Comparison of ENCODE assay signal across 22 mouse cellular contexts in genomic region chr17:64674401-64674800, GRCm38 (mm10).
"Had no signal": no experiment of that assay in that cellular context is flagged by ENCODE, and none has a peak within 500 bp of the region (broad histone marks: within the 10 kb centered on the region; RNA-seq: fewer than 3 reads in every experiment).

No protein-coding gene starts in this region.

- H3K9me3 ChIP-seq: limb, embryonic 15.5 days; lung, embryonic 15.5 days; midbrain, embryonic 10.5 days; midbrain, embryonic 13.5 days; neural tube, embryonic 13.5 days; stomach, embryonic 15.5 days had no signal

- ATAC-seq: midbrain, embryonic 13.5 days; midbrain, embryonic 16.5 days had no signal

- H3K4me3 ChIP-seq: limb, embryonic 12.5 days; limb, embryonic 15.5 days; lung, embryonic 15.5 days; megakaryocyte, embryonic 14.5 days; midbrain, embryonic 10.5 days; midbrain, embryonic 13.5 days; myocyte; neural tube, embryonic 13.5 days; stomach, embryonic 15.5 days had no signal

- H3K4me2 ChIP-seq: limb, embryonic 12.5 days; limb, embryonic 15.5 days; lung, embryonic 15.5 days; midbrain, embryonic 13.5 days; neural tube, embryonic 13.5 days; stomach, embryonic 15.5 days had no signal

- H3K4me1 ChIP-seq: limb, embryonic 12.5 days; megakaryocyte, embryonic 14.5 days; midbrain, embryonic 10.5 days; stomach, embryonic 15.5 days had no signal

- H3K9ac ChIP-seq: limb, embryonic 12.5 days; limb, embryonic 15.5 days; liver, embryonic 14.5 days; lung, embryonic 15.5 days; midbrain, embryonic 13.5 days; neural tube, embryonic 13.5 days; stomach, embryonic 15.5 days had no signal

- DNase-seq: kidney, adult 9 months; kidney, postnatal 14 days; kidney, postnatal 4 days; left cerebral cortex, postnatal 4 days; lung, adult 18-20 months; lung, postnatal 10 days; lung, postnatal 36 days; retina, postnatal 1 day; right cerebral cortex, postnatal 25 days; spleen, adult 18-20 months; thymus, postnatal 36 days had no signal

- H3K27me3 ChIP-seq: limb, embryonic 12.5 days; limb, embryonic 15.5 days; lung, embryonic 15.5 days; megakaryocyte, embryonic 14.5 days; midbrain, embryonic 13.5 days; neural tube, embryonic 13.5 days; stomach, embryonic 15.5 days had no signal

- H3K27ac ChIP-seq: limb, embryonic 12.5 days; limb, embryonic 15.5 days; liver, embryonic 14.5 days; lung, embryonic 15.5 days; midbrain, embryonic 10.5 days; midbrain, embryonic 13.5 days; neural tube, embryonic 13.5 days; stomach, embryonic 15.5 days had no signal
